Mouse (Mus musculus) Patski (cell line): Measurements from ENCODE around the gene Atrx. TPM values are rescaled to one million over a fixed set of nuclear protein-coding genes. Genes with fewer than 3 reads are reported as not detected.
"Not testable (repeated sequence)": the region's sequence is repeated elsewhere in the genome, so short reads cannot be mapped to it uniquely, and the experiment has no call there.

Experiments
- ATAC-seq: fragments of 100-300 bp; one replicate; pipeline ENCODE4 v1.8.0; 2021
- CTCF ChIA-PET: fragments of 350-600 bp; sonication (Branson Sonifier 250); formaldehyde crosslinking; loops from one replicate; lab custom pipeline; 2022; ENCODE audit warnings: inconsistent platforms; lab: Charles Lee
- POLR2A ChIA-PET: fragments of 350-600 bp; sonication (Branson Sonifier 250); formaldehyde crosslinking; loops from one replicate; lab custom pipeline; 2022; ENCODE audit warnings: antibody characterized with exemption, inconsistent platforms; lab: Charles Lee
- DNase-seq: peaks from one replicate; pipeline ENCODE4 v3.0.0-alpha.2; 2011; ENCODE audit warnings: low read depth, low spot score
- H3K27me3 ChIP-seq: fragments of 371-371 bp; one replicate; pipeline ENCODE4 v1.5.1; 2021
- CTCF ChIP-seq: fragments of 100-300 bp; IDR thresholded peaks from one replicate; pipeline ENCODE4 v1.5.1; 2021
- in situ Hi-C: fragments of 300-500 bp; cut with MboI; formaldehyde crosslinking; loops from 3 replicates; pipeline ENCODE4 v1.11.1; 2018; ENCODE audit warnings: low pct_unique_long_range_greater_than_20kb, mixed read lengths
- polyA plus RNA-seq: library from polyadenylated mRNA; unstranded; gene quantifications from one replicate; pipeline ENCODE4 v1.2.3, GENCODE M21; 2021

Gene Atrx
- polyA plus RNA-seq, 1 experiment from 2014 or later = 76.6 TPM

- ChIA-PET POLR2A (interaction anchor here (0.9 kb wide), 1 partner anchor 11 kb away, joined by 7 read pairs; no protein-coding TSS in a partner anchor), CTCF (interaction anchor here (1.5 kb wide), 1 partner anchor 10 kb away, joined by 6 read pairs; no protein-coding TSS in a partner anchor)
- DNase-seq (no peak), ATAC-seq (no peak)
- TF ChIP-seq CTCF = no peak
- no peaks in the 10 kb centered on the region for H3K27me3 ChIP-seq
- in situ Hi-C loops = no loop called here
Measured at GRCm38 (mm10) chrX:105924326-105925070, 4.7 kb downstream of the Atrx start.

GRCm38 (mm10) chrX:105923896-105924295 lies 5.3 kb downstream of the Atrx start:
- in situ Hi-C loops = no loop called here
- POLR2A ChIA-PET = interaction anchor here (0.9 kb wide), 1 partner anchor 10 kb away, joined by 7 read pairs; no protein-coding TSS in a partner anchor
- TF ChIP-seq CTCF = no peak
- H3K27me3 ChIP-seq = no peaks in the 10 kb centered on the region
- DNase-seq (no peak), ATAC-seq (no peak)
- CTCF ChIA-PET = no interaction called here

- in situ Hi-C loops, ATAC-seq, POLR2A ChIA-PET, CTCF ChIA-PET, DNase-seq, H3K27me3 ChIP-seq: not testable (repeated sequence)
Measured at GRCm38 (mm10) chrX:105922986-105923385, 6.2 kb downstream of the Atrx start.

- no peak for ATAC-seq
- POLR2A ChIA-PET = no interaction called here
- no peak for DNase-seq
- no peaks in the 10 kb centered on the region for H3K27me3 ChIP-seq
- CTCF ChIA-PET = no interaction called here
- in situ Hi-C loops = no loop called here
- TF ChIP-seq CTCF = no peak
Measured at GRCm38 (mm10) chrX:105921421-105921820, 7.8 kb downstream of the Atrx start.

GRCm38 (mm10) chrX:105911728-105912127 lies 17.5 kb downstream of the Atrx start:
- H3K27me3 ChIP-seq = peaks cover 16% of the 10 kb centered on the region
- CTCF ChIA-PET = no interaction called here
- in situ Hi-C loops = no loop called here
- DNase-seq = no peak
- no peak for TF ChIP-seq CTCF
- no peak for ATAC-seq
- POLR2A ChIA-PET = no interaction called here

- in situ Hi-C loops = no loop called here
- TF ChIP-seq CTCF = no peak
- POLR2A ChIA-PET = no interaction called here
- CTCF ChIA-PET = no interaction called here
- peaks cover 13% of the 10 kb centered on the region for H3K27me3 ChIP-seq
- no peak for ATAC-seq
- DNase-seq = no peak
Measured at GRCm38 (mm10) chrX:105901611-105902010, 27.6 kb downstream of the Atrx start.

- POLR2A ChIA-PET = no interaction called here
- TF ChIP-seq CTCF = no peak
- H3K27me3 ChIP-seq = peaks cover 30% of the 10 kb centered on the region
- CTCF ChIA-PET = no interaction called here
- DNase-seq = no peak
- in situ Hi-C loops = no loop called here
- no peak for ATAC-seq
Measured at GRCm38 (mm10) chrX:105886921-105887320, 42.3 kb downstream of the Atrx start.

- peaks cover 35% of the 10 kb centered on the region for H3K27me3 ChIP-seq
- DNase-seq (no peak), ATAC-seq (no peak)
- ChIA-PET CTCF (no interaction called here), POLR2A (no interaction called here)
- peak; percentile 59 for TF ChIP-seq CTCF
- in situ Hi-C loops = no loop called here
Measured at GRCm38 (mm10) chrX:105864367-105864766, 64.8 kb downstream of the Atrx start.

- ATAC-seq = no peak
Measured at GRCm38 (mm10) chrX:105824462-105824861, 104.7 kb downstream of the Atrx start.

GRCm38 (mm10) chrX:105794806-105795403 lies 134.3 kb downstream of the Atrx start:
- peaks cover 33% of the 10 kb centered on the region for H3K27me3 ChIP-seq
- CTCF ChIA-PET = no interaction called here
- ATAC-seq = no peak
- TF ChIP-seq CTCF = no peak
- in situ Hi-C loops = loop anchor here (25.0 kb wide), 1 partner anchor 633 kb away; no protein-coding TSS in a partner anchor
- POLR2A ChIA-PET = interaction anchor here (1.0 kb wide), 1 partner anchor 11 kb away, joined by 3 read pairs; no protein-coding TSS in a partner anchor
- DNase-seq = no peak

More at GRCm38 (mm10) chrX:105824462-105824861, 104.7 kb downstream of the Atrx start:
- ChIA-PET CTCF (no interaction called here), POLR2A (no interaction called here)
- H3K27me3 ChIP-seq = peaks cover 35% of the 10 kb centered on the region
- no peak for TF ChIP-seq CTCF
- no peak for DNase-seq
- in situ Hi-C loops = no loop called here

GRCm38 (mm10) chrX:105773281-105773680 lies 155.9 kb downstream of the Atrx start:
- ATAC-seq (no peak), DNase-seq (no peak)
- CTCF ChIA-PET = no interaction called here
- no peak for TF ChIP-seq CTCF
- peaks cover 11% of the 10 kb centered on the region for H3K27me3 ChIP-seq
- in situ Hi-C loops = no loop called here
- POLR2A ChIA-PET = no interaction called here
